Mouse (Mus musculus): ENCODE results near the gene Mknk2. TPM values are rescaled to one million over a fixed set of nuclear protein-coding genes. Genes with fewer than 3 reads are reported as not detected.

Gene Mknk2
- total RNA-seq, 4 experiments from 2014 or later = 226 to 292 (median 253) TPM

Other genes with a start within 250 kb of the Mknk2 start
- 10 to 100 TPM in 3 of 4 experiments, 1 to 10 TPM in 1; 9.9 to 13.1 (median 10.8) TPM for gene Tcf3, start 244.5 kb downstream of the Mknk2 start, total RNA-seq (2022)
- gene Onecut3, start 183.3 kb downstream of the Mknk2 start, total RNA-seq (2022) = not detected
- gene Atp8b3, start 139.0 kb downstream of the Mknk2 start, total RNA-seq (2022) = not detected
- gene Rexo1, start 116.6 kb downstream of the Mknk2 start, total RNA-seq (2022) = 10 to 100 TPM in 2 of 4 experiments, 1 to 10 TPM in 2; 8.5 to 11.1 (median 10.1) TPM
- gene Klf16, start 100.8 kb downstream of the Mknk2 start, total RNA-seq (2022) = 1 to 10 TPM; 1.1 to 2.0 (median 1.3) TPM
- gene Abhd17a, start 87.8 kb downstream of the Mknk2 start, total RNA-seq (2022) = 10 to 100 TPM; 70.5 to 80.7 (median 77.3) TPM
- gene Scamp4, start 75.2 kb downstream of the Mknk2 start, total RNA-seq (2022) = 10 to 100 TPM; 17.4 to 21.2 (median 19.2) TPM
- gene Adat3, start 75.2 kb downstream of the Mknk2 start, total RNA-seq (2022) = under 1 TPM in 3 of 4 experiments, not detected in 1; 0.29 to 0.43 (median 0.36) TPM
- gene Gm49322, start 72.1 kb downstream of the Mknk2 start, total RNA-seq (2022) = under 1 TPM in 2 of 4 experiments, not detected in 2; 0.20 to 0.24 TPM
- gene Csnk1g2, start 55.3 kb downstream of the Mknk2 start, total RNA-seq (2022) = 100 to 1,000 TPM; 124 to 147 (median 144) TPM
- 10 to 100 TPM; 36.7 to 40.7 (median 39.7) TPM for gene Btbd2, start 21.0 kb downstream of the Mknk2 start, total RNA-seq (2022)
- 1 to 10 TPM; 2.6 to 3.6 (median 3.4) TPM for gene Mob3a, start 23.9 kb upstream of the Mknk2 start, total RNA-seq (2022)
- 1 to 10 TPM; 1.0 to 3.1 (median 2.7) TPM for gene Izumo4, start 24.1 kb upstream of the Mknk2 start, total RNA-seq (2022)
- 10 to 100 TPM; 24.1 to 29.3 (median 27.8) TPM for gene Ap3d1, start 64.2 kb upstream of the Mknk2 start, total RNA-seq (2022)
- gene Dot1l, start 77.1 kb upstream of the Mknk2 start, total RNA-seq (2022) = 10 to 100 TPM; 12.4 to 13.8 (median 13.5) TPM
- gene Sf3a2, start 120.1 kb upstream of the Mknk2 start, total RNA-seq (2022) = 10 to 100 TPM; 26.0 to 33.2 (median 29.9) TPM
- 10 to 100 TPM; 24.2 to 34.4 (median 32.0) TPM for gene Plekhj1, start 120.5 kb upstream of the Mknk2 start, total RNA-seq (2022)
- gene Amh, start 127.1 kb upstream of the Mknk2 start, total RNA-seq (2022) = under 1 TPM in 3 of 4 experiments, not detected in 1; 0.22 to 0.40 (median 0.24) TPM
- gene Jsrp1, start 135.4 kb upstream of the Mknk2 start, total RNA-seq (2022) = 100 to 1,000 TPM; 455 to 508 (median 490) TPM
- gene Oaz1, start 148.5 kb upstream of the Mknk2 start, total RNA-seq (2022) = 1,000 to 10,000 TPM in 1 of 4 experiments, 100 to 1,000 TPM in 3; 735 to 1,031 (median 850) TPM
- 10 to 100 TPM in 3 of 4 experiments, 1 to 10 TPM in 1; 7.4 to 12.5 (median 10.4) TPM for gene Lingo3, start 165.9 kb upstream of the Mknk2 start, total RNA-seq (2022)
- 10 to 100 TPM in 3 of 4 experiments, 1 to 10 TPM in 1; 6.2 to 19.0 (median 14.5) TPM for gene Lsm7, start 177.1 kb upstream of the Mknk2 start, total RNA-seq (2022)
- gene Sppl2b, start 177.2 kb upstream of the Mknk2 start, total RNA-seq (2022) = 10 to 100 TPM; 11.3 to 12.5 (median 11.7) TPM
- under 1 TPM in 1 of 4 experiments, not detected in 3; 0.13 TPM for gene Tmprss9, start 193.7 kb upstream of the Mknk2 start, total RNA-seq (2022)
- 100 to 1,000 TPM; 119 to 143 (median 123) TPM for gene Timm13, start 222.9 kb upstream of the Mknk2 start, total RNA-seq (2022)
- gene Lmnb2, start 240.1 kb upstream of the Mknk2 start, total RNA-seq (2022) = 1 to 10 TPM; 2.1 to 4.0 (median 2.3) TPM

Data from gastrocnemius, adult 8-10 months (tissue).